Mouse (Mus musculus): ENCODE measurements at regions not wholly inside any gene's neighbourhood (a gene's known extent, or its start where the extent isn't known, plus 50 kb on each side); places are given as distances from the start of the nearest gene placed in this dataset.

GRCm38 (mm10) chr7:74870250-74870649, 315.7 kb upstream of the Slco3a1 start:
- TF ChIP-seq CTCF (conservative IDR thresholded peaks at IDR 0.05; ENCODE audit: low read length) (no peak), POU5F1 (IDR thresholded peaks at IDR 0.05; ENCODE audit: borderline replicate concordance, low read length) (no peak)
